8 mouse cellular contexts compared by ENCODE assay signal in genomic region chr11:57819999-57820581, GRCm38 (mm10). TPM values are rescaled to one million over a fixed set of nuclear protein-coding genes. Genes with fewer than 3 reads are reported as not detected.
A peak's percentile ranks its signal among the peaks of the same experiment; 100 is the strongest.
DNase-seq lines count a peak whose midpoint lies in the region; ATAC-seq and TF ChIP-seq lines count a peak whose summit lies in the region.

No protein-coding gene starts in this region.

- peak; percentile 98 for DNase-seq in midbrain, embryonic 11.5 days (ENCODE audit: low spot score, missing footprints)
- DNase-seq in gastrocnemius, postnatal 25 days: peak; percentile 66
- DNase-seq in kidney, adult 11 months: peak; percentile 50
- DNase-seq in left cerebral cortex, postnatal 4 days: peak; percentile 86

- no peak overlapping the region for H3K9ac ChIP-seq in midbrain, embryonic 11.5 days (ENCODE audit: low read length)
- H3K9ac ChIP-seq in midbrain, embryonic 16.5 days (ENCODE audit: low read depth, low read length): no peak overlapping the region
- H3K9ac ChIP-seq in stomach, embryonic 15.5 days: no peak overlapping the region

- H3K4me3 ChIP-seq in midbrain, embryonic 11.5 days (ENCODE audit: low read depth, low read length): no peak overlapping the region
- no peak overlapping the region for H3K4me3 ChIP-seq in midbrain, embryonic 16.5 days (ENCODE audit: low read depth, low read length)
- no peak overlapping the region for H3K4me3 ChIP-seq in cortical plate, adult 2 months (ENCODE audit: insufficient read depth, low read length)
- H3K4me3 ChIP-seq in stomach, embryonic 15.5 days (replicated peaks): no peak overlapping the region

- peak; percentile 62 for TF ChIP-seq CTCF in cortical plate, adult 2 months (IDR thresholded peaks at IDR 0.05; ENCODE audit: extremely low read depth, insufficient read depth, low read length)

- H3K36me3 ChIP-seq in midbrain, embryonic 11.5 days (ENCODE audit: control insufficient read depth, insufficient read depth, low read length): no peaks in the 10 kb centered on the region; the same call in 1 of the 2 replicates
- H3K36me3 ChIP-seq in midbrain, embryonic 16.5 days (ENCODE audit: control insufficient read depth, insufficient read depth, low read length): 0 out of 2 replicates have a peak, but pooled peaks cover 2% of the 10 kb centered on the region
- H3K36me3 ChIP-seq in stomach, embryonic 15.5 days: no peaks in the 10 kb centered on the region

- TF ChIP-seq POLR2A in cortical plate, adult 2 months (IDR thresholded peaks at IDR 0.05; ENCODE audit: extremely low read depth, insufficient read depth, low read length): no peak

- intact Hi-C loops in left cerebral cortex, postnatal 4 days (cut with DNase I): loop anchor here (5.0 kb wide), 1 partner anchor 112 kb away; no protein-coding TSS in a partner anchor

- H3K4me1 ChIP-seq in midbrain, embryonic 11.5 days (ENCODE audit: control insufficient read depth, insufficient read depth, low read length): no peaks in the 10 kb centered on the region
- no peaks in the 10 kb centered on the region for H3K4me1 ChIP-seq in midbrain, embryonic 16.5 days (ENCODE audit: control insufficient read depth, insufficient read depth, low read length)
- no peaks in the 10 kb centered on the region for H3K4me1 ChIP-seq in cortical plate, adult 2 months (ENCODE audit: control insufficient read depth, insufficient read depth, low read length)
- H3K4me1 ChIP-seq in stomach, embryonic 15.5 days: peaks cover 4% of the 10 kb centered on the region; the same call in 1 of the 2 replicates

- no peak overlapping the region for H3K4me2 ChIP-seq in midbrain, embryonic 11.5 days
- H3K4me2 ChIP-seq in midbrain, embryonic 16.5 days (ENCODE audit: low read length): no peak overlapping the region
- no peak overlapping the region for H3K4me2 ChIP-seq in stomach, embryonic 15.5 days

- H3K27ac ChIP-seq in midbrain, embryonic 11.5 days (ENCODE audit: low read depth, low read length): no peak overlapping the region
- H3K27ac ChIP-seq in midbrain, embryonic 16.5 days (ENCODE audit: low read length): no peak overlapping the region
- H3K27ac ChIP-seq in cortical plate, adult 2 months (ENCODE audit: insufficient read depth, low read length): no peak overlapping the region
- no peak overlapping the region for H3K27ac ChIP-seq in stomach, embryonic 15.5 days

- peaks cover 4% of the 10 kb centered on the region; the same call in 1 of the 2 replicates for H3K27me3 ChIP-seq in midbrain, embryonic 11.5 days (ENCODE audit: control insufficient read depth, insufficient read depth, low read length)
- H3K27me3 ChIP-seq in midbrain, embryonic 16.5 days (ENCODE audit: control insufficient read depth, insufficient read depth, low read depth, low read length): peaks cover 5% of the 10 kb centered on the region
- H3K27me3 ChIP-seq in stomach, embryonic 15.5 days (replicated peaks): 0 out of 2 replicates have a peak, but pooled peaks cover 4% of the 10 kb centered on the region

- 34% methylated on average over 9 of the region's 9 CpGs for WGBS in midbrain, embryonic 11.5 days
- WGBS in midbrain, embryonic 16.5 days: 29% methylated on average over 9 of the region's 9 CpGs
- 28% methylated on average over 9 of the region's 9 CpGs for WGBS in stomach, embryonic 15.5 days

- ATAC-seq in midbrain, embryonic 11.5 days (ENCODE audit: low FRiP score): 0 out of 2 replicates have a peak, but pooled peaks have one; percentile 48
- ATAC-seq in midbrain, embryonic 16.5 days: no peak
- ATAC-seq in monocyte, adult 5-6 weeks (replicated peaks; ENCODE audit: insufficient number of reproducible peaks, low FRiP score, low TSS enrichment, poor library complexity, severe bottlenecking): peak; percentile 75
- peak; percentile 22; the same call in 1 of the 2 replicates for ATAC-seq in stomach, embryonic 15.5 days (ENCODE audit: insufficient read depth, low FRiP score, low read depth)

- H3K9me3 ChIP-seq in midbrain, embryonic 11.5 days (ENCODE audit: control insufficient read depth, low read length): no peaks in the 10 kb centered on the region
- H3K9me3 ChIP-seq in midbrain, embryonic 16.5 days (replicated peaks; ENCODE audit: control insufficient read depth, low read length, poor library complexity, severe bottlenecking): no peaks in the 10 kb centered on the region
- no peaks in the 10 kb centered on the region for H3K9me3 ChIP-seq in stomach, embryonic 15.5 days

RNA-seq across cellular contexts. Expression of gene Hand1, which starts 12.5 kb away (rescaled TPM):
- polyA plus RNA-seq in midbrain, embryonic 11.5 days (2014; fragmentation: Nextera tagmentation; extraction: Ambion mirVana): not detected in 2 replicates
- polyA plus RNA-seq in midbrain, embryonic 16.5 days (2015; fragmentation: Nextera tagmentation; extraction: Ambion mirVana): not detected in 2 replicates
- polyA plus RNA-seq in cortical plate, adult 2 months (2012; rRNA removed): not detected in 2 replicates
- not detected for total RNA-seq in gastrocnemius, postnatal 25 days (2021)
- not detected for total RNA-seq in left cerebral cortex, postnatal 4 days (2021)
- not detected in 3 replicates for total RNA-seq in monocyte, adult 5-6 weeks (2017)
- 4.6 and 6.9 TPM in 2 replicates for polyA plus RNA-seq in stomach, embryonic 15.5 days (2015; fragmentation: Nextera tagmentation; extraction: Ambion mirVana)

RNA-seq across cellular contexts. Expression of gene Sap30l, which starts 18.7 kb away (rescaled TPM):
- polyA plus RNA-seq in midbrain, embryonic 11.5 days (2014; fragmentation: Nextera tagmentation; extraction: Ambion mirVana): 14.5 and 14.7 TPM in 2 replicates
- 5.6 and 5.9 TPM in 2 replicates for polyA plus RNA-seq in midbrain, embryonic 16.5 days (2015; fragmentation: Nextera tagmentation; extraction: Ambion mirVana)
- 37.7 and 40.0 TPM in 2 replicates for polyA plus RNA-seq in cortical plate, adult 2 months (2012; rRNA removed)
- 10 to 100 TPM; 30.4 to 31.6 TPM for total RNA-seq in gastrocnemius, postnatal 25 days (2021)
- total RNA-seq in left cerebral cortex, postnatal 4 days (2021): 10 to 100 TPM; 32.0 to 35.3 TPM
- 24.3 to 39.7 TPM (median 38.7 TPM) in 3 replicates for total RNA-seq in monocyte, adult 5-6 weeks (2017)
- 12.4 and 12.6 TPM in 2 replicates for polyA plus RNA-seq in stomach, embryonic 15.5 days (2015; fragmentation: Nextera tagmentation; extraction: Ambion mirVana)
